Mouse (Mus musculus) liver (tissue): ENCODE results near the gene Pik3r1.
A peak's percentile ranks its signal among the peaks of the same experiment; 100 is the strongest.

Experiments
- DNase-seq: peaks from one replicate; pipeline ENCODE4 v3.0.0-alpha.2; 2020; ENCODE audit warnings: mixed read lengths

Gene Pik3r1

GRCm38 (mm10) chr13:101664010-101664409, 104.0 kb downstream of the Pik3r1 start:
- peak; percentile 27 for DNase-seq

DNA sequence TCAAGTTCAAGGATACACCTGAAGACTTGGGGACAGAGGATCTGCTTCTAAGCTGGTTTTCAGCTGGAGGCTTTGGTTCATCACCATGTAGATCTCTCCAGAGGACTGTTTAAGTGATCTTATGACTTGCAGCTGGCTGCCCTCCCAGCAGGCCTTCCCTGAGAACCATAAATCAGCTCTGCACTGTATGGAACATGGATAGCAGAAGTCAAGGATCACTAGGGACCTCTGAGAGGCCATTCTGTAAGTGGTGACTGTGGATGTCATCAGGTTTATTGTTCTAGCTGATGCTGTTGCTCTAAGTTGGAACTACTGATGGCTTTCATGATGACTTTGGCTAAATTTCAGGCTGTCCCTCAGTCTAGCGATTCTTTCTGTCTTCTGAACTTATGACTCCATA, 105.1 kb downstream of the Pik3r1 start:
- no peak for DNase-seq

- peak; percentile 16 for DNase-seq
Observed at GRCm38 (mm10) chr13:101661567-101661966, 106.5 kb downstream of the Pik3r1 start.

DNA sequence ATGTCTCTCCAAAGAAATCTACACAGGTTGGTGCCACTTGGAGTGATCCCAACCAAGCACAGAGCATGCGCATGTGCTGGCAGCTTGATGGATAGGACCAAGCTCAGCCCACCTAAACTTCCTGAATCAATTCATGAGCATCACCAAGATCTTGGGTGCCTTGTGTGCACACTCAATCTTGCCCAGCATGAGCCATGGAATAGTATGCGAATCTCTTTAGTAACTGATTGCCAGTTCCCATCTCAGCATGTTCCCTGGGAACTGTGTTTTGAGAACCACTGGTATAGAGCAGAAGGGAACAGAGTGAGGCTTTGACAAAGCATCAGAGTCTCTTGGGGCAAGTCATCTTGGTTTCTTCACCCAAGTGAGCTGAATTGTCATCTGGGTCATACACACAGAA, 107.8 kb downstream of the Pik3r1 start:
- DNase-seq = no peak

GRCm38 (mm10) chr13:101652131-101652530, 115.9 kb downstream of the Pik3r1 start:
- no peak for DNase-seq

DNA sequence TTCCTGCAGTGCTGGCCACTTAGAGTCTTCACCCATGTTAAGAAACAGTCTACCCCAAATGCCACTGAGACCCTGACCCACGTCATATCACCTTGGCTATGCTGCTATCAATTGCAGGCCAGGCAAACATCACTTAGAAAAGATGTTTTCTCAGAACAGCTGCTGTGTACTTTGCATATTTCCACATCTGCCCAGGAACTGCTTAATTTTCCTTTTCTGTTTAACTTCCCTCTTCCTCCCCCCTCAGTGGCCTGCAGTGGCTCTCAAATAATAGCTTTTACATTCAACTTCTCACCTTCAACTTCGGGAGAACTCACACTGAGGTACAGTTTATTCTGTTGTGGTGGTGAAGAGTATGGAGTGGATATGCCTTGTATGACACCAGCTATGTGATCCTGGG, 126.4 kb downstream of the Pik3r1 start:
- DNase-seq = no peak

DNA sequence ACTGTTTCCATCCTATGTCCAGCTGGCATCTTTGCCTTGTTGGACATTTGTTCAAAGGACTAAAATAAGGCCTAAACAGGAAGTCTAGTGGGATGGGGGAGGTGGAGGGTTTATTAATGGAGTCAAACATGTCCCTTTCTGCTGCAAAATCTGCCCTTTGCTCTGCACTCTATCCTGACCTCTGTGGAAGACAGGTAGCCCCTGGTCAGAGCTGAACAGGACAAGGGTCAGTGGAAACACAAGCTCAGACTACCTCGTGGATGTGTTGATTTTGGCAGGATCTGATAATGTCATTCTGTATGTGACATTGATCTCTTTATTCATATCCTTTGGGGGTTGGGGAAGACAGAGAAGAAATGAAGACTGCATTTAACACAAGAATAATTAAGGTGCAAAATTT, 132.2 kb downstream of the Pik3r1 start:
- no peak for DNase-seq

- DNase-seq = no peak
Observed at GRCm38 (mm10) chr13:101634420-101634819, 133.6 kb downstream of the Pik3r1 start.

DNA sequence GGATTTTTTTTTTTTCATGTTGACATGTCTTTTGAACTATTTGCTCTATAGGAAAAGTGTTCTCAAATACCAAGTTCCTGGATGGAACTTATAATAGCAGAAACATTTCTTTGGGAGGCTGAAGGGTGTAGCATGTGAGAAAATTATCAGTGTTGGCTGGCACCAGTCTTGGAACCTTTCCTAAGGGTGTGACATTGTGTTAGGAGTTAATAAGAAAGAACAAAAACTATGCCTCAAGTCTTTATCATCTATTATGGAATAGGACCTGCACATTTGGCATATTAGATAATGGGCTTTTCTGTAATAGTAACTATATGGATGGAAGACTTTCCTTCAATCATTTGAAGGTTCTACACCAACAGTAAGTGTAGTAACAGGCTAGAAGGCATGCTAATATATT, 134.4 kb downstream of the Pik3r1 start:
- no peak for DNase-seq

GRCm38 (mm10) chr13:101632771-101633170, 135.2 kb downstream of the Pik3r1 start:
- no peak for DNase-seq

DNA sequence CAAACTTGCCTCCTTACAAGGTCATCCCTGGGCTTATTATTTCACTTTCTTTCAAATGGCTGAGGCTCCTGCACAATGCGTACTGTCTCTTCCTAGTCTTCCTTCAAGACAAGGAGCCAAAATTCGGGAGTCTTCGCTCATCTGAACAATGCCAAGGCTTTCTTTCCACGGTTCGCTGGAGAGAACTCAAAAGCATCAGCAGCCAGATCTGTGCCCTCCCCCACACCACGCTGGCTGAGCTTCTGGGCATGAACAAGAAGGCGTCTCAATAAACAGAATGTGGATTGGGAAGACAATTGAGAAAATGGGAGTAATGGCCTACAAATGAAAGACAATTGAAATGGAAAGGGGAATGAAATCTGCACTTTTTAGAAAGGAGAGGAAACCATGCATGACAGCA, 136.5 kb downstream of the Pik3r1 start:
- DNase-seq = no peak
